Mouse (Mus musculus): ENCODE results near the gene Fis1. TPM values are rescaled to one million over a fixed set of nuclear protein-coding genes. Genes with fewer than 3 reads are reported as not detected.

The Fis1 gene
- polyA plus RNA-seq, 1 experiment from 2014 or later, result 314 TPM

DNA sequence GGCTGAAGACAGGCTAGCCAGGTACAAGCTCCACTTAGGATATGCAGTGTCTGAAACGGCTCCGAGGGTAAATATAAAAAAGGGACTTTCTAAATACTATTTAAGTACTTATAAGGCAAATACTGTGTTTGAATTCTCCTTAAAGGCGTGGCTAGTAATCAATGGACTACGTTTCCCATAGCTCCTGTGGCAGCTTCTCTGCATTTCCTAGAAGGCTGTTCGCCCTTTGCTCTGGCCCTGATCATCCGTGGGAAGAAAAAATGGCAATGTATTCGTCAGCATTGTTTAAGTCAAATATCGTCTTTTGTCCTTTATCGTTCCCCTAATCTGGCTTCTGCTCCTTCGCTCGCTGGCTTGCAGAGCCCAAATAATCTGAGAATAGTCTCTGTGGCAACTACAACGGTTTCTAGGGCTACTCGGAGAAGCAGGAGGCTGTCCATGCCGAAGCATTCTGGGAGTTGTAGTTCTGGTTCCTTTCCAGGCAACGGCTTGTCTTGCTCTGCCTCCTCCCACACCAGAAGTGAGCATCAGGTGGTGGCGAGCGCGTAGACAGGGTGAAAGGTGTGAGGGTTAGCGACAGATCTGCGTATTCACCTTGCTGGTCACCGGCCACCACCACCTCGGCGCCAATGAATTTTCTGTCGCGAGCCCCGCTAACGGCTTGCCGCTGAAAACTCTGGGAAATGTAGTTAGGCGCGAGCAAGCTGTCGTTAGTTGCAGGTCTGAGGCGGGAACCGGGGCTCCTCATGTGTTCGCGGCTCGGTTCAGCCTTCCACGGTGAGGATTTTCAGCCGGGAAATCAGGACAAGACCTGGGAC is 34.2 kb upstream of the Fis1 start:
- H3K27me3 ChIP-seq (ENCODE audit: insufficient read depth, low read length), result no peaks in the 10 kb centered on the region
- TF ChIP-seq CTCF (IDR thresholded peaks at IDR 0.05; ENCODE audit: low read depth), result no peak
- peak overlapping the region; percentile 53 for H3K4me3 ChIP-seq (ENCODE audit: low read depth, low read length)
- H3K4me1 ChIP-seq (ENCODE audit: insufficient read depth), result no peaks in the 10 kb centered on the region
- H3K9ac ChIP-seq, result peak overlapping the region; percentile 69
- 2% methylated on average over 38 of the region's 38 CpGs for WGBS
- H3K4me2 ChIP-seq, result peak overlapping the region; percentile 91
- ATAC-seq (ENCODE audit: insufficient read depth), result peak; percentile 93
- DNase-seq, result peak; percentile 91
- H3K36me3 ChIP-seq (ENCODE audit: insufficient read depth), result no peaks in the 10 kb centered on the region
- no peak overlapping the region for H3K27ac ChIP-seq (ENCODE audit: low read depth)
- no peaks in the 10 kb centered on the region for H3K9me3 ChIP-seq (ENCODE audit: low read depth, low read length)

DNA sequence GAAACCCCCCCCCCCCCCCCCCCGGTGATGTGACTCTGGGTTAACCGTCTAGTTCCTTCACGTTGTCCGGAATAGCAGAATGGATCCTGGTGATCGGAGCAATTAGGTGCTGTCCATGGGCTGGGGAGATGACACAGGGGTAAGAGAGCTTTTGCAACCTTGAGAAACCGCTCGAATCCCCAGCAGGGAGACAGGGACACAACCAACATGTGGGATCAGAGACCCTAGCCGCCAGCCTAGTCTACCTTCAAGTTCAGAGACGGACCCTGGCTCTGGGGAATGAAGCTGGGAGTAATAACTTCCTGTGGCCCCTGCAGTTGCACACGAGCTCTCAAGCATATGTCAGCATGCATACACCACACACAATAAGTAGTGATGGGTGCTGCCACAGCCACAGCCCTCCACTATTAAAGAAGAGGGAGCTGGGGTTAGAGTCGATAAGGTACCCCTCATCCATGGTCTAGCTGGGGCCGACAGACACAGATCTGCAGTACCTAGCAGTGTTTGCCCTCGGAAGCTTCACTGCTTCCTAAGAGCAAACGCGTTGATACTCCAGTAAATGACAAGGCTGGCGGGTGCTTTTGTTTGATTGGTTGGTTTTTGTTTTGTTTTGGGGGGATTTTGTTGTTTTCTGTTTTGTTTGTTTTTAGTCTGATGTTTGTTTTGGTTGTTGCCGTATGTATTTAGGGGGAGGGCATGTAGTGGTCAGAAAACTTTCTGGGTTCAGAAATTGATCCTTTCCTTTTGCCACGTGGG is 33.4 kb upstream of the Fis1 start:
- Histone ChIP-seq H3K4me3 (ENCODE audit: low read depth, low read length) (peak overlapping the region; percentile 53), H3K9ac (peak overlapping the region; percentile 69), H3K4me2 (peak overlapping the region; percentile 91), H3K27me3 (ENCODE audit: insufficient read depth, low read length) (no peaks in the 10 kb centered on the region), H3K9me3 (ENCODE audit: low read depth, low read length) (no peaks in the 10 kb centered on the region), H3K36me3 (ENCODE audit: insufficient read depth) (no peaks in the 10 kb centered on the region), H3K4me1 (ENCODE audit: insufficient read depth) (no peaks in the 10 kb centered on the region), H3K27ac (ENCODE audit: low read depth) (no peak overlapping the region)
- TF ChIP-seq CTCF (IDR thresholded peaks at IDR 0.05; ENCODE audit: low read depth), result no peak
- 15% methylated on average over 18 of the region's 18 CpGs for WGBS
- ATAC-seq (ENCODE audit: insufficient read depth) (peak; percentile 39; the same call in 1 of the 2 replicates), DNase-seq (no peak)

DNA sequence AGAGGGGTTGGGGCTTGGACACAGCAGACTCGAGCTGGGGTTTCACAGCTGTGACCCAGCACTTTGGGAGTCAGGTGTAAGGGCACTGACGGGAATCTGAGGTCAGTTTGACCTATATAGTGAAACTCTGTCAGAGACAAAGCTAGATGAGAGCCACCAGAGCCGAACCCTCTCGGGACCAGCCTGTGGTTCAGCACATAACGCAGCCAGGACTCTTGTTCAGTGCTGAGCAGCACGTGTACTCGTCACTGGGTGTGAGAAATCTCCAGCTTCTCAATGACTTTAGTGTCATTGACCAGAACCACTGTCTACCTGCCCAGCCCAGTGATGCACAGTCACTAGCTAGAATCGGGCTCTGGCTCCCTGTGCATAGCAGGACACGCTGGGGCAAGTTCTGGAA is 30.2 kb upstream of the Fis1 start:
- Histone ChIP-seq H3K9me3 (ENCODE audit: low read depth, low read length) (no peaks in the 10 kb centered on the region), H3K9ac (no peak overlapping the region), H3K4me3 (ENCODE audit: low read depth, low read length) (no peak overlapping the region), H3K36me3 (ENCODE audit: insufficient read depth) (no peaks in the 10 kb centered on the region), H3K27me3 (ENCODE audit: insufficient read depth, low read length) (no peaks in the 10 kb centered on the region), H3K4me1 (ENCODE audit: insufficient read depth) (no peaks in the 10 kb centered on the region), H3K27ac (ENCODE audit: low read depth) (no peak overlapping the region), H3K4me2 (no peak overlapping the region)
- ATAC-seq (ENCODE audit: insufficient read depth) (no peak), DNase-seq (no peak)
- WGBS, result 74% methylated on average over 9 of the region's 9 CpGs
- no peak for TF ChIP-seq CTCF (IDR thresholded peaks at IDR 0.05; ENCODE audit: low read depth)

DNA sequence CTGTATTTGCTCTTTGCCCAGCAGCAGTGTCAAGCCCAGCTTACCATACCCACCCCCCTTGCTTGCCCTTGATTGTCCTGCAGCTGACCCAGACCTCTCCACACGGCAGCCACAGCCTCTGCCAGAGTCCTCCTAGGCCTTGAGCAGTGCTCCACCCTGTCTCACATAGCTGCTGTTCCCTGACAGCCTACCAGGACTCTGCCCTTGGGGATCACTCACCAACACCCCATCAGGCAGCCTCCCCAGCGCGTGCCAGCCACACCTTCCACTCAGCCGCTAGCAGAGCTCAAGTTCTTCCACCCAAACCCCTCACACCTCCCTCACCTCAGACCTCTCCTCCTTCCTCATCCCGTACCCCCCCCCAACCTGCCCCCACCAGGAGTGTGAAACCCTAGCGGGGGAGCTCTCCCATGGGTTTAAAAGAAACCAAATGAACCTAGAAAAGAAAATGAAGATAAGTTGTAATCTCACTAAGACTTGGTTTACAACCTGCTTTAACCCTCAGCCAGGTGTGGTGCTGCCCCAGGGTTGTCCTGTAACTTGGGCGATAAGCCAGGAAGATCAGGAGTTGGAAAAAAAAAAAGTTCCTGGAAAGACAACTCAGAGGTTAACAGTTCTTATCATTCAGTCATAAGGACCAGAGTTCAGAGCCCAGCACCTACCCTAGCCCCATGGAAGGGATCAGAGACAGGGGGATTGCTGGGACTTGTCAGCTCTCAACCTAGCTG is 29.2 kb upstream of the Fis1 start:
- Histone ChIP-seq H3K27me3 (ENCODE audit: insufficient read depth, low read length) (no peaks in the 10 kb centered on the region), H3K4me2 (no peak overlapping the region), H3K9ac (no peak overlapping the region), H3K9me3 (ENCODE audit: low read depth, low read length) (no peaks in the 10 kb centered on the region), H3K4me3 (ENCODE audit: low read depth, low read length) (no peak overlapping the region), H3K36me3 (ENCODE audit: insufficient read depth) (no peaks in the 10 kb centered on the region), H3K27ac (ENCODE audit: low read depth) (no peak overlapping the region), H3K4me1 (ENCODE audit: insufficient read depth) (no peaks in the 10 kb centered on the region)
- no peak for TF ChIP-seq CTCF (IDR thresholded peaks at IDR 0.05; ENCODE audit: low read depth)
- no peak for ATAC-seq (ENCODE audit: insufficient read depth)
- DNase-seq, result no peak
- 34% methylated on average over 7 of the region's 7 CpGs for WGBS

DNA sequence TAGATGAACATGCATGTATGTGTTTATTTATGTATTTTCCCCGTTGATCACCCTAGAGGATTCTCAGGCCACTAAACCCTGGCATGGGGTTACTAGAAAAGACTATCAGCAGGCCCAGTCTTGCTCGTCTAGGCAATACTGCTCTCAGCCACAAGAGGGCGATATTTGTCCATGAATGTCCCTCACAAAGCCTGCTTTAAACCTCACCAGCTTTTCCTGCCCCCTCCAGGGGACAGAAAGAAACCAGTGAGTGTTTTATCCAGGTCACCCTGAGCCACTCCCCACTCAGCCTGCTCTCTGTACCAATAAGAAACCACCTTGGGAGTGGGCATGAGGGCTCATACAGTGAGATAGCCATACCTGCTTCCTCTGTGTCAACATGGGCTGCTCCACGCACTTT is 24.0 kb upstream of the Fis1 start:
- peak; percentile 91 for ATAC-seq (ENCODE audit: insufficient read depth)
- Histone ChIP-seq H3K4me2 (no peak overlapping the region), H3K9ac (no peak overlapping the region)

DNA sequence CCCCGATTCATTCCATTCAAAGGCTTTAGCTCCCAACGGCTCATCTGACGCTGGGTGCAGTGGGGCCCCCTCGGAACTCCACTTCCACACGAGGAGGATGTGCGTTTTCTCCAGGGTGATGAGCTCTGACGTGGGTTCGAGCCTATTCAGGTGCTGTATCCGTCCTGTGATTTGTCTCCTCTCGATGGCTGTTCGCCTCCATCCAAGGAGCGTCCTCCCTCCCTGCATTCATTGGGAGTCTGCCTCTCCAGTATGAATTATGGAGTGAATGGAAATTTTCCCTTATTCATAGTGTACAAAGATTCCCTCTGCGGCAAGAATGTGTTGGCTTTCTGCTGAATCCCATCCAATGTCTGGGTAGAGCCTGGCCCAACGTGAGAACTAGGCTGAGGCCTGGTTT is 21.2 kb upstream of the Fis1 start:
- Histone ChIP-seq H3K9me3 (ENCODE audit: low read depth, low read length) (no peaks in the 10 kb centered on the region), H3K27ac (ENCODE audit: low read depth) (no peak overlapping the region), H3K9ac (no peak overlapping the region), H3K4me1 (ENCODE audit: insufficient read depth) (no peaks in the 10 kb centered on the region), H3K36me3 (ENCODE audit: insufficient read depth) (no peaks in the 10 kb centered on the region), H3K27me3 (ENCODE audit: insufficient read depth, low read length) (no peaks in the 10 kb centered on the region), H3K4me3 (ENCODE audit: low read depth, low read length) (no peak overlapping the region), H3K4me2 (no peak overlapping the region)
- no peak for ATAC-seq (ENCODE audit: insufficient read depth)
- no peak for DNase-seq
- 79% methylated on average over 14 of the region's 14 CpGs for WGBS
- TF ChIP-seq CTCF (IDR thresholded peaks at IDR 0.05; ENCODE audit: low read depth), result no peak

More for the DNA sequence above, 24.0 kb upstream of the Fis1 start:
- Histone ChIP-seq H3K4me1 (ENCODE audit: insufficient read depth) (no peaks in the 10 kb centered on the region), H3K27me3 (ENCODE audit: insufficient read depth, low read length) (no peaks in the 10 kb centered on the region), H3K9me3 (ENCODE audit: low read depth, low read length) (no peaks in the 10 kb centered on the region), H3K36me3 (ENCODE audit: insufficient read depth) (no peaks in the 10 kb centered on the region), H3K27ac (ENCODE audit: low read depth) (no peak overlapping the region), H3K4me3 (ENCODE audit: low read depth, low read length) (no peak overlapping the region)
- 14% methylated on average over 4 of the region's 4 CpGs for WGBS
- TF ChIP-seq CTCF (IDR thresholded peaks at IDR 0.05; ENCODE audit: low read depth), result peak; percentile 96
- peak; percentile 96 for DNase-seq

DNA sequence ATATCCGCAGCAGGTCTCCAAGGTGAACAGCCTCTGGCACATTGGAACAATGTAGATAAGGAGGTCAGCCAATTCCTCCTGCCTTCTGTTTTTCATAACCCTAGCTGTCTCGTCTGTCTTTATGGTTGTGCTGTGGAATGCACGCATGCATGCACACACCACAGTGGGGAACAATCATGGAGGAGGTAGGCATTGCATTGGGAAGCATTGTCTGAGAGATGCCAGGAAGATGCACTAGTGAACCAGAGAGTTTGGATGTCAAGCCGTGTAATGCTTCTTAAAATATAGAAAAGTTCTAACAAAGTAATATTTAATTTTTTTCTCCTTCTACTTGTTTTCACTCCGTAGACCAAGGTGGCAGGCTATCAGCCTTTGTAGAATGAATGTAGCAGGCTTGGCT is 20.1 kb upstream of the Fis1 start:
- Histone ChIP-seq H3K9me3 (ENCODE audit: low read depth, low read length) (no peaks in the 10 kb centered on the region), H3K4me1 (ENCODE audit: insufficient read depth) (no peaks in the 10 kb centered on the region), H3K9ac (no peak overlapping the region), H3K27ac (ENCODE audit: low read depth) (no peak overlapping the region), H3K4me3 (ENCODE audit: low read depth, low read length) (no peak overlapping the region), H3K4me2 (no peak overlapping the region), H3K36me3 (ENCODE audit: insufficient read depth) (no peaks in the 10 kb centered on the region), H3K27me3 (ENCODE audit: insufficient read depth, low read length) (no peaks in the 10 kb centered on the region)
- ATAC-seq (ENCODE audit: insufficient read depth), result no peak
- WGBS, result 81% methylated on average over 5 of the region's 5 CpGs
- TF ChIP-seq CTCF (IDR thresholded peaks at IDR 0.05; ENCODE audit: low read depth), result no peak
- DNase-seq, result no peak
